Mouse (Mus musculus): Measurements from ENCODE around the gene Dpysl5. TPM values are rescaled to one million over a fixed set of nuclear protein-coding genes. Genes with fewer than 3 reads are reported as not detected.

The Dpysl5 gene
- total and polyA plus RNA-seq, 3 experiments = 0.62 to 2.3 (median 0.92) TPM

DNA sequence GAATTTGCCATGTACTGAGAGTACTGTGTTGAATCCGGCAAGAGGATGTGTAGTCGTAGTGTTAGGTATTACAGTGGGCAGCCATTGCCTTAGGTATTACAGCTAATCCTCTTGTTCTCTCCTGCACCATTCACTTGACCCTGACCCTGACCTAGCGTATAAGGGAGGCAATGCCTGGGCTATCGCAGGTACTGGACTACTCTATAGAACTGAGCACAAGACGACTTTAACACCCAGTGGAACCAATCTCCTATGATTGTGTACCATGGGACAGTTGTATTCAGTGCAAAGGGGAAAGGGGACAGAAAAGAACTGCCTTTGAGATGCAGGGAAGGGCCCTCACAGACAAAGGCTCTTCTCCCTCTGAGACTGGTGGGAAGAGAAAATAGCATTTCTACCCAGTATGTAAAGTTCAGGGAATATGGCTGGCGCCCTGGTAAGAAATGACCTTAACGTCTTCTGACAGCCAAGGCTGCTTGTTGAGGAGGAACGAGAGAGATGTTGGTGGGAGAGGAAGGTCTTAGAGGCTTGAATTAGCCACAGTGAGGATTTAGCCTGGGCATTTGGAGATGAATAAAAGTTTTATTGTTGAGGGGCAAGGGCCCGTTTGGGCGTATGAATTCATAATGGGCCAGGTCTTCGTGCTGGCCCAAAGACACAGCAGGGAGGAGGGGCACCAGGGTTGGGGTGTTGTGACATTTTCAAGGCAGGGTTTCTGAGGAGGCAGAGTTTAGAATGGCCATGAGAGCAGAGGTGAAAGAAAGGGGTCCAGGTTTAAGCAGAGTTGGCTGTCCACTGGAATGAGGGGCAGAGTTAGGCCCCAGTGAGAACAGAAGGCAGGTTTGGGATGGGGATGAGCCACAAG is 113.0 kb downstream of the Dpysl5 start:
- DNase-seq = no peak

- peak; percentile 25 for DNase-seq
Measured at GRCm38 (mm10) chr5:30825166-30825565, 113.8 kb downstream of the Dpysl5 start.

DNA sequence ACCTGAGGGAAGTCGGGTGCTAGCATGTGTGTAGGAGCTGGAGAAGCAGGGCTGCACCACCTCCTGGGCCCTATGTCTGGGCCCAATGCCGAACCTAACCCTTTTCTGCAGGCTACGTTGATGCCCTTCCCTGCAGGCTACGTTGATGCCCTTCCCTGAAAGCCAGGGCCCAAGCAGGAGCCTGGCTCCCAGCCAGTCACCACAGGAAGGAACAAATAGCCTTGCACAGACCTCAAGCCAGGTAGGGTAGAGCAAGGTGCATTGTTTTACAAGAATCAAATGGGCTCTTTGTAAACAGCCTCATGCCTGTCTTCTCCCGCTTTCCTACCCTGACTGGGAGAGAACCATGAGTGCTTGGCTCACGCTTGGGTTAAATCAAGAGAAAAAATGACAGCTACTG is 114.5 kb downstream of the Dpysl5 start:
- no peak for DNase-seq

GRCm38 (mm10) chr5:30833416-30833815 is 122.1 kb downstream of the Dpysl5 start:
- DNase-seq = peak; percentile 69

DNA sequence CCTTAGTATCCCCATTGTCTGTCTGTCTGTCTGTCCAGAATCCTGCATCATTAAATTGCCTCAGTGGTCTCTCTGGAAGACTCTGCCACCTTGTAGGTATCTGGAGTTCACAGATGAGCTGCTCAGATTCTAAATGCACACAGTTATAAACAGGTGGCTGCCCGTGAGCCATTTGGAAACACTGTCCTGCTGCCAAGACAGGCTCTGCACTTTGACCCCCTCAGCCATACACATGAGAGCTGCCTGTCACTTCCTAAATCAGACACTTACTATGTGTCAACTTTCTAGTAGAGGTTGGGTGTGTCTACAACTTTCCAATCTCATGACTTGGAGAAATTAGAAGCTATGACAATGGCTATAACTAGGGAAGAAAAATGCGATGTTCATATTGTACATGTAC is 128.4 kb downstream of the Dpysl5 start:
- DNase-seq = no peak

- no peak for DNase-seq
Measured at GRCm38 (mm10) chr5:30841896-30842295, 130.5 kb downstream of the Dpysl5 start.

Other genes with a start within 250 kb of the Dpysl5 start
- gene Otof, start 249.6 kb upstream of the Dpysl5 start, total RNA-seq (2021) = under 1 TPM; 0.06 to 0.10 TPM
- gene Otof, start 249.6 kb upstream of the Dpysl5 start, polyA plus RNA-seq (2012; rRNA removed) = 0.42 and 0.43 TPM in 2 replicates
- not detected for gene 1700001C02Rik, start 245.5 kb upstream of the Dpysl5 start, total RNA-seq (2021)
- gene 1700001C02Rik, start 245.5 kb upstream of the Dpysl5 start, polyA plus RNA-seq (2012; rRNA removed) = not detected in 2 replicates
- gene Cib4, start 165.7 kb upstream of the Dpysl5 start, total RNA-seq (2021) = 1 to 10 TPM in 1 of 2 experiments, under 1 TPM in 1; 0.92 to 2.4 TPM
- gene Cib4, start 165.7 kb upstream of the Dpysl5 start, polyA plus RNA-seq (2012; rRNA removed) = 1.7 and 3.4 TPM in 2 replicates
- gene Kcnk3, start 123.4 kb upstream of the Dpysl5 start, total RNA-seq (2021) = 1,000 to 10,000 TPM; 1,225 to 1,281 TPM
- 6,176 and 11,313 TPM in 2 replicates for gene Kcnk3, start 123.4 kb upstream of the Dpysl5 start, polyA plus RNA-seq (2012; rRNA removed)
- gene Slc35f6, start 63.6 kb upstream of the Dpysl5 start, total RNA-seq (2021) = 10 to 100 TPM; 49.0 to 50.9 TPM
- 140 and 145 TPM in 2 replicates for gene Slc35f6, start 63.6 kb upstream of the Dpysl5 start, polyA plus RNA-seq (2012; rRNA removed)
- gene Cenpa, start 44.8 kb upstream of the Dpysl5 start, total RNA-seq (2021) = 1 to 10 TPM; 5.1 to 6.4 TPM
- 10.9 and 14.5 TPM in 2 replicates for gene Cenpa, start 44.8 kb upstream of the Dpysl5 start, polyA plus RNA-seq (2012; rRNA removed)
- 10 to 100 TPM; 60.0 to 79.0 TPM for gene Mapre3, start 103.1 kb downstream of the Dpysl5 start, total RNA-seq (2021)
- 103 and 134 TPM in 2 replicates for gene Mapre3, start 103.1 kb downstream of the Dpysl5 start, polyA plus RNA-seq (2012; rRNA removed)
- gene Tmem214, start 156.4 kb downstream of the Dpysl5 start, total RNA-seq (2021) = 10 to 100 TPM; 51.9 to 62.2 TPM
- 87.6 and 96.9 TPM in 2 replicates for gene Tmem214, start 156.4 kb downstream of the Dpysl5 start, polyA plus RNA-seq (2012; rRNA removed)
- gene Agbl5, start 177.1 kb downstream of the Dpysl5 start, total RNA-seq (2021) = 1 to 10 TPM; 7.6 to 9.2 TPM
- gene Agbl5, start 177.1 kb downstream of the Dpysl5 start, polyA plus RNA-seq (2012; rRNA removed) = 25.3 and 27.5 TPM in 2 replicates
- 100 to 1,000 TPM; 256 to 264 TPM for gene Ost4, start 196.2 kb downstream of the Dpysl5 start, total RNA-seq (2021)
- 120 and 143 TPM in 2 replicates for gene Ost4, start 196.2 kb downstream of the Dpysl5 start, polyA plus RNA-seq (2012; rRNA removed)
- 10 to 100 TPM; 40.3 to 62.0 TPM for gene Emilin1, start 201.8 kb downstream of the Dpysl5 start, total RNA-seq (2021)
- 64.1 and 75.1 TPM in 2 replicates for gene Emilin1, start 201.8 kb downstream of the Dpysl5 start, polyA plus RNA-seq (2012; rRNA removed)
- gene Khk, start 209.9 kb downstream of the Dpysl5 start, total RNA-seq (2021) = 10 to 100 TPM; 37.2 to 44.3 TPM
- 43.9 and 60.3 TPM in 2 replicates for gene Khk, start 209.9 kb downstream of the Dpysl5 start, polyA plus RNA-seq (2012; rRNA removed)
- gene Cgref1, start 234.0 kb downstream of the Dpysl5 start, total RNA-seq (2021) = 1 to 10 TPM in 1 of 2 experiments, under 1 TPM in 1; 0.58 to 2.5 TPM
- 1.5 and 2.0 TPM in 2 replicates for gene Cgref1, start 234.0 kb downstream of the Dpysl5 start, polyA plus RNA-seq (2012; rRNA removed)
- 100 to 1,000 TPM; 119 to 126 TPM for gene Preb, start 248.8 kb downstream of the Dpysl5 start, total RNA-seq (2021)
- 284 TPM in 2 replicates for gene Preb, start 248.8 kb downstream of the Dpysl5 start, polyA plus RNA-seq (2012; rRNA removed)